Mouse (Mus musculus): ENCODE results near the gene Lag3.

DNA sequence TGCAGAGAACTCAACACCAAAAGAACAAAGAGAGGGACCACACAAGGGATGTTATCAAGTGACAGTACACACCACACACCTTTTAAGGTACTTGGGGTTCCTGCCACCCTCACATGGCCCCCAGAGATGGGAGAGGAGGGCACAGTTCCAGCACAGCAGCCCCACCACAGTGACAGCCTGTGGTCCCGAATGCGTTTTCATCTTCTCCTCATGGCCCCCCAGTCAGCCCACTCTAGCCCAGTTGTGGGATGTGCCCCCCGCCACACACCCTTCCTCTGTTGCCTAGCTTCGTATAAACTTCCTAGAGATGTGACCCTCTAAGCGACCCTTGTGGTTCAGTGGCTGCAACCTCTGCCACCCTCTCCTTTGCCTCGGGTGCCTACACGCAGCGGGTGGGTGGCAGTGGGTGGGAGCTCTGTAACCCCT is 25.5 kb downstream of the Lag3 start:
- TF ChIP-seq CTCF (IDR thresholded peaks at IDR 0.05; ENCODE audit: insufficient read depth, low read length) (no peak), POLR2A (IDR thresholded peaks at IDR 0.05; ENCODE audit: borderline replicate concordance, extremely low read depth, low read depth, low read length) (no peak)
